Mouse (Mus musculus) ES-CJ7 (cell line): ENCODE measurements at regions not wholly inside any gene's neighbourhood (a gene's known extent, or its start where the extent isn't known, plus 50 kb on each side); places are given as distances from the start of the nearest gene placed in this dataset.

Experiments
- DNase-seq: peaks from one replicate; pipeline ENCODE4 v3.0.0; 2011; ENCODE audit warnings: low read depth, low spot score

DNA sequence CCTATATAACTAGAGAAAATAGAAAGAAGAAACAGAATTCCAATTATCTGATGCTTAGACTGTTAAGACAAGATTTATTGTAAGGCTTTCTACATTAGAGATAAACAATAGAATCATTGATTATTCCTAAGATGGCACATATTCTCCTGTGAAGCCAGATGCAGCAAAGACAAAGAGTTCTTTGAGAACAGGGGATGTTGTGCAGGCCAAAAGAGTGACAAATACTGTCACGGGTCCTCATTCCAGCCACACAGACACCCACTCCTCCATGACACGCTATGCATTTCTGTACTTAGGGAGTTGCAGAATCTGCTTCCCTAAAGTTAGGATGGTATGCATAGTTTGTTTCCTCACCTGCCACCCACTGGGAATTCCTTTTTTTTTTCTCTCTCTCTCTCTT, 245.2 kb downstream of the Sv2b start:
- DNase-seq, result no peak

DNA sequence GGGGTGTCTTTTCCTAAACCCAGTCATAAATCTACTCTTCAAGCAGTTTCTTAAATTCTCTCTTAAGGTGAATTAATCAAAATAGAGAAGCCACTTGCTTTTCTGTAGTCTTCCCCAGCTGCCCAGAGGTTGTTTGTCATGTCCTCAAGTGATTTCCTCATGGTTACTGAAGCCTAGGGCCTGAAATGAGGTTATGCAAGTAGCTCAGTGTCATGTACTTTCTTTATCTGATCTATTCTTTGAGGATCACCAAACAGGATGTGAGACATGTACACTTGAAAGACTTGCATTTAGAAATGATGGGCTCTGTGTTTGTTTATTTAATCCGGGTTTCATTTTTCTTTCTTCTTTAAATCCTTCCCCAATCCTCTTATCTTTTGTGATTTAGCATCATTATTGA, 258.8 kb downstream of the Sv2b start:
- DNase-seq, result no peak

DNA sequence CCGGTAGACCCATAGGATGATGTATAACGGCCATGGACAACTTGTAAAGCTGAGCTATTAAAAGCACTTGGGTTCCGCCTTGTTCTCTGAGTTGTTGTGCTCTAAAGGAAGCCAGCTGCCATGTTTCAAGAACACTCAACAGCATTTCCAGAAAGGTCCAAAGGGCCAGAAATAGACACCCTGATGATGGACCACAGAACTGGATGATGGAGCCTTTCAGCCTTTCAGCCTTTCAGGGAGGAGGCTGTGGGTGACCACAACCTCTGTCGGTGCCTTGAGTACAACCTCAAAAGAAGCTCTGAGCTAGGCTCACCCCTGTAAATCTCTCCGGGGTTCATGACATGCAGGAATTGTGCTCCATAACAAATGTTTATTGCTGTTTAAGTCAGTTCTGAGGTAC, 259.3 kb downstream of the Sv2b start:
- no peak for DNase-seq

DNA sequence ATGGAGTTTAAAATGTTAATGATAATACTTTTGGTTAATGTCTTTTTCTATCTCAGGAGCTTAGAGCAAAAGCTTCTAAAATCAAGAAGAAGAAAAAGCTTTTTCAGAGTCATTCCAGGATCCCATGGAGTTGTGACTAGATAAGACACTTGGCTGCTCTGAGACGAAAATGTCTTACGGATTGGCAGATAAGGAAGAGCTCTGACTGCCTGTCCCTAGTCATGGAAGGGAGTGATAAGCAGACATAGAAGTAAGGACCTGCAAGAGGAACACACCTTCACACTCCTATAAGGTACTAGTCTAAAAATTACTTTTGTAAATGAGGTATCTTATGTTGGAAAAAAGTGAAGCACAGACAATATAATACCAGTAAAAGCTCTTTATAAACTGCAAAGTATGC, 260.2 kb downstream of the Sv2b start:
- no peak for DNase-seq

DNA sequence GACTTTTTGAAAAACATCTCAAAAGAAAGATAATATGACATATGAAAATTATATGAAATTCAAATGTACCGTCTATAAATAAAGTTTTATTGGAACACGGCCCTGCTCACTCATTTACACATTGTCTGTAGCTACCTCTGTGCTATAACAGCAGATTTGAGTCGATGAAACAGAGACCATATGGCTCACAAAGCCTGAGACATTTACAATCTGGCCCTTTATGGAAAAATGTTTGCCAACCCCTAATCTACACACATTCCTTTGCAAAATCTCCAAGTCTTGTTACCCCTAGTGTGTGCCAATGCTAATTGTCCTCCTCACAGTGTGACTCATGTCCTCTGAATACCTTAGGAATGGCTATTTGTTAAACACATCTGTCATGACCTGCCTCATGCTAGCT, 261.2 kb downstream of the Sv2b start:
- DNase-seq, result no peak

DNA sequence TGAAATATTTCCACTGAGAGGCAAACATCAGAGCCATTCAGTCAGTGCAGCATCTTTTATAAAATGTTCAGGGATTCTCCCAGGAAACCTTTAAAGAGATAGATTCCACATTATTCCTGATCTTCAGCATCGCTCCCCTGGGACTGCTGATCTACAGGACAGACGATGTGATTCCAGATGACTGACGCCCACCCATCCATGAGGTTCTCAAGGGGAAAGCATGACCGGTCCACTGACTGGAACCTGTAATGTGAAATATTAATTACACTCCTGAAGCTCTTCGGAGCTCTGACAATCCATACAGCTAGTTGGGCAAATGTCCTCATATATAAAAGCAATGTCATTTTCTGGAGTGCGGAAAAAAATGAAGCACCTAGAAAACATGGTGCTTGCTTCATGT, 268.2 kb downstream of the Sv2b start:
- no peak for DNase-seq

DNA sequence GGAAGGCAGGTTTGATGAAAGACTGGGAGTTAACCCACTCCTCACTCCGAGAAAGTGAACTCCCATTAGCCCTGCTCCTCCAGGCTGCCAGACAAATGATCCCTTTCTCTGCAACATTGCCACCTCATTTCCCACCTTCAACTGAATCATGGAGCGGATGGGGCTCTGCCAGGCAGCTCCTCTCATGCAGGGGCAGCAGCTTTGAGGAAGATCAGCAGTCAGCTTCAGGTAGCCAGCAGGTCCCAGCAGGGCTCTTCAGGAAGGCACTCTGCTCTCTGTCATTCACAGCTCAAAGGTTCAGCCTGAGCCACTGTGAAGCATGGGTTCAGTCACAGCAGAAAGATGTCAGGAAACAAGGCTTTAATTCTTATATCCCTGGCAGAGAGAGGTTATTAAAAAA, 282.9 kb downstream of the Sv2b start:
- DNase-seq, result no peak

DNA sequence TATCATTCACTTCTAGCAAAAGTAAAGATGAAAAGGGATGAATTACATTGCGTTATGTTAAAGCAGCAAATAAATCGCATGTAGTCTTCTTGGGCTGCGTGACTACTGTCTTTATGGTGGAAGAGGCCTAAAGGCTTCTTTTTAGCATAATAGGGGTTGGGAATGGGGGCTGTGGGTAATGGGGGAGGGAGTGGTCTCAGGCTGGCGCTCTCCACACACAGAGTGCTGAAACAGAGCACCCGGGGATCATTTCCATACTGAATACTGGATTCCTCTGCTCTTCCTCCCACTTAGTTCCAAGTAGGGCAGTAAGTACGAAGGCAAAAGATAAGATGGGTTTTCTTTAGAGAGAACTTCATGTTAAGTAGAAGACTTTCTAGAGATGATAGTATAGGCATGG, 287.1 kb downstream of the Sv2b start:
- peak; percentile 11 for DNase-seq

DNA sequence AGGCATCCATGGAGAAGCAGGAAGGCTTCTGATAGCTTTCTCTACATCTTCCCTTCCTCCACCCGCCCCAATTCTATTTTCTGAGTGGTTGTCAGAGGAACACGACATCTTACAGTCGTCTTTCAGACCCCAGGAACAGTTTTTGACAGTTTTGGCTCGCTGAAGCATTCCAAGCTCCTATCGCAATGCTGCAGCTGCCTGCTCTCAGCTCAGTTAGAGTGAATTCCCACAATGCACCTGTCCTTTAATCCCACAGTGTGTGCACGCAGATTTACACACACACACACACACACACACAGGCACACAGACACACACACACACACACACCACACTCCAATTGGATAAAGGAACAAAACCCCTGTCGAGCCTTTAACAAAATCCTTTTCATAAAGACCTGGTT, 290.4 kb downstream of the Sv2b start:
- DNase-seq, result no peak

DNA sequence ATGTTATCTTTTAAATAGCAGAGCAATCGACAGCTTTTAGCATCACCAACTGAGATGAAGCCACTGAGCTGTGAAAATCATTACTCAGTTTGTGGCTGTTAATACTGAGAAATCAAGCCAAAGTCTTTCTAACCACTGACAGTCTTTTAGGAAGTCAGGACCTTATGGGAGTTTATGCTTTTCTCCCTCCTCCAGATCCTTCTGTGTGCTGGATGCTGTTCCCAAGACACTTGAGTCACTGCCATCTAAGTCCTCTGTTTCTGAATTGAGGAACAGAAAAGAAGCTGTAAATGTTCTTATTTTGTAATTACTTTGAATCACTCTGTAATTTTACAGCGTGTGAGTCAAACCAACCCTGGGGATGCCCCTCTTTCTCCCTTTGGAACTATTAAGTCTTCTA, 300.6 kb downstream of the Sv2b start:
- DNase-seq, result no peak

DNA sequence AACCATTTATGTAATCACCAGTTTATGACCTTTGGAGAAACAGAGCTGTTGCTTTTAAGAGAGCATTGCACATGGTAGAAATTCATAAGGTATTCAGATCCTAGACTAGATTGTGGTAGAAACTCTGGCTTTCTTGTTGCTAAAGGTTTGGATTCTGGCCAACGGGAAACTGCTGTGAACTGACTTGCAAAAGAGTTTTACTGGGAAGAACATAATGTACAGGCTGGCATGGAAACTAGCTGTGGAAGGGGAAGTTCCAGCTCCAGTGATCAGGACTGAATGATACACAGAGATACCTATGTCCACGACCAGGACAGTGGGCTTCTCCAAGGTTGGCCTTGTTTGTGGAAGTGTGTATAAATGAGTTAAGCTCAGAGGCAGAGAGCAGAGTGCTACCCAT, 318.9 kb downstream of the Sv2b start:
- no peak for DNase-seq

DNA sequence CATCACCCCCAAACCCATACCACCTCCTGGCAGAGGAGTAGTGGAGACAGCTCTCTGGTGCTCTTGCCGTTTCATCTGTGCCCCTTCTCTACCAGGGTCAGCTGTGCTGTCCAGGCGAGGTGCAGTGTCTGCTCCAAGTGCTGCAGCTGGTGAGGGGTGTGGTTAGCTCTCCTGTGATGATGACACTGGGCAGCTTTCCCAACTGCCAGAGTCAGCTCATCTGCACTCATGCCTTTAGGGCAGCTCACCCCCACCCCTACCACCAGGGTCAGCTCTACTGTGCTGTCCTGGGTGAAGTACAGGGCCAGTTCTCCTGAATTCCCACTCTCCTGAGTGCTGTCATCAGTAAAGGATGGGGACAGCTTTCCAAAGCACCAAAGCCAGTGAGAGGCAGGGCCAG, 329.6 kb downstream of the Sv2b start:
- no peak for DNase-seq

DNA sequence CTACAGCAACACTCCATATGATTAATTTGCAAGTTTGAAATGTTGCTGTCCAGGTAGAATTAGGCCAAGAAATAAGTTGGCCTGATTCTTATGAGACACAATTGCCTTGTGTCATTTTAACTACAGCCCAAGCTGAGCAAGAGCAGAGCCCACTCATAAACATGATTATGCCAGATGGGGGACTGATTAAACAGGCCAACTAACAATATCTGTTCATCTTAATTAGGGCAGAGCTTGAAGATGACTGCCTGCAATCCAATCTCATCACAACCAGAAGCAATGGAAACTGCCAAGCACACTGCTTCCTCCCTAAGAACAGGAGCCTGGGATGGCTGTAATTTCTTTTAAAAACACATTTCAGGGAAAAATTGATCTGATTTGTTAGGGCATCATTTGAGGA, 333.1 kb downstream of the Sv2b start:
- no peak for DNase-seq

DNA sequence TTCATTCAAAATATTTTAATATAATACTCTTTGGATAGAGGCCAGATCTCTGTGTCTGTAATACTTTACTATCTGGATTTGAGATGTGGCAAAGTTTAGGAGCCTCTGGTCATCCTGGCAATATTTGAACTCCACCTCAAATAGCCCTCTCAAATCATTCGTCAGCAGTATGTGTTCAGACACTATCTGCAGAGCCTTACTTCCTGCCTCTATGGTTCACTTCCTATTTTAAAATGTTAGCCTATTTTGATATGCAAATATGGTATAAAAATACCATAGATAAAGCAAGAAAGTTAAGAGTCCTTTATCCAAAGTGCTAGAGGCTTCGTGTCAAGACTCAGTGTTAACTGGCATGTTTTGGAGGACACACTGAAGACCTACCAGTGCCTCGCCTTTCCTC, 334.6 kb downstream of the Sv2b start:
- DNase-seq, result no peak

DNA sequence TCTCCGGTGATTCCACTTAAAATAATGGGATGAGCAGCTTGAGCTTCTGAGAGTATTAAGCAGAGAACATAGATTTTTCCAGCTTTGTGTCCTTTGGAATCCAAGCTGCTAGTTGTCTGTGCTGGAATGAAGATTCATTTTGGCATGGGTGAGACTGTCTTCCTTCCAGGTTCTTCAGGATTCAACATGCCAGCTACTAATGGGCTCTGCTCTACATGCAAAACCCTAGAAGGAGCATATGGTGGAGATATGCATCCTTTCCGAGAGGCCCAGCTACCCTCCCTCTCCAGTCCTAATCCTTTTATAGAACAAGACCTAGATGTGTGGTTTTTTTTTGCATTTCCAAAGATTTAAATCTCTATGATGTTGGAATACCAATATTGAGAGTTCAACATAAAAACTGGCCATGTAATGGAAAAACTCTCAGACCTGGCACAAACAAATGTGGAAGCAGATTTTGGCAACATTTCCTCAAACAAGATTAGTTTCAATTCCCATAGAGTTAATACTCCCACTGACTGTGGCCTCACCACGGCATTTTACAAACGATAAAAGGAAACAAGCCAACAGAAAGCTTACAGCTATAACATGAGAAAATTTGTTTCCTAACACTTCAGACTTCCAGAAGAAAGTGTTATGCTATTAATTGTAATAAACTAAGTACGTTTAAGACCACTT, 364.5 kb downstream of the Sv2b start:
- no peak for DNase-seq

DNA sequence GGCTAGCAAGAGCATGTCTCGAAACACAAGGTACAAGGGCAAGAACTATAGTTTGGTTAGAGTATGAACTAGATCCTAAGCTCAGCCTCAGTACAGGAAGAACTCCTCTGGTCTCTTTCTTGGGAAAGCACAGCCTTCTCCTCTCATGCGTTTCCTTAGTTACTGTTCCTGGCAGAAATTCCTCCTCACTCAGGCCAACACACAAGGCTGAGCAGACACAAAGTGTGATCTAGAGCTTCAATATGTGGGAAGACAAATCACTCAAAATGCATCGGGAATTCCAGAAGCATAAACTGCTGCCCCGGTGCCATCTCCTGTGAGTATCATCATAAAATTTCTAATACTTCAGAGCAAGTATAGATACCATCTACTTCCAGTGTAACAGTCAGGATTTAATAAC, 366.1 kb downstream of the Sv2b start:
- no peak for DNase-seq

DNA sequence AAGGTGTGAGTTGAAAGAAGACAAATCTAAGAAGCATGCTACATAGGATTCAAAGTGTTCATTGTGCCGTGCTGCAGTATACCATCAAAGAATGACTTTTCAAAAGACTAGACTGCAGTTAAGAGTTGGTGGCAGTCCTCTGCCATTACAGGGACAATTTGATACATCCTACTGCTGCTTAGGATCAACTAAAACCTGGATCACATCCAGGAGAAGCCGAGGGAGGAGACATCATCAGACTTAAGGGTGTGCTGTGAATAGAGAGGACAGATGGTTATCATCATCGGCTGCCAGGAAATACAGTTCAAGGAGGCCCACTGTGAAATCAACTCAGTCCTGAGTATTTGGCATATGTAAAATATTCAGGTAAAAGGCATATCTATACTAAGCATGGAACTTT, 366.9 kb downstream of the Sv2b start:
- DNase-seq, result no peak

DNA sequence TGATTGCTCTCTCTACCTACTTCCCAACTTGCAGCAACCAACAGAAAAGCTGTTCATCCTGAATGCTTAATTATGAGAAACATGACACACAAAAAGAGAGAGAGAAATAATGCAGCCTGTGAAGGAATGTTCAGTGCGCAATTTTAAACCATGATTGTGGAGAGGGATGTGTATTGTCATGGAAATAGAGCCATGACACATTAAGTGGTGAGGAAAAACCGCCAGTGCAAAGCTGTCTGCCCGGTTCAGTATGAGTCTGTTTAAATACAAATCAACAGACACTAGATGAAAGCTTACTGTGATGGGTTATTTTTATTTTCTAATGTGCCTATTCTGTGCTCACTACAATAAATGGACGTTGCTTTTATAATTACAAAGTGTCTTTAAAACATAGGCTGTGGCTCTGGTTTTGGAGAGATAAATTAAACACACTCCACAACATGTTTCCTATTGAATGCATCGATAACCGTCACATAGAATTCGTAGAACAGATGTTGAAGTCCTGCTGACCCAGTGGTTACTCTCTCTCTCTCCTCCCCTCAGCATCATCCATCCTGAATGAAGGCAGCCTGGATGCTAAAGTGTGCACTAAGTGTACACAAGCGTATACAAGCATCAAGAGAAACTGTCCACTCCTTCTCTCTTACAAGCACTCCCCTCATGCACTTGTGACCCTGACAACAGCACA, 374.7 kb upstream of the Slco3a1 start:
- no peak for DNase-seq

DNA sequence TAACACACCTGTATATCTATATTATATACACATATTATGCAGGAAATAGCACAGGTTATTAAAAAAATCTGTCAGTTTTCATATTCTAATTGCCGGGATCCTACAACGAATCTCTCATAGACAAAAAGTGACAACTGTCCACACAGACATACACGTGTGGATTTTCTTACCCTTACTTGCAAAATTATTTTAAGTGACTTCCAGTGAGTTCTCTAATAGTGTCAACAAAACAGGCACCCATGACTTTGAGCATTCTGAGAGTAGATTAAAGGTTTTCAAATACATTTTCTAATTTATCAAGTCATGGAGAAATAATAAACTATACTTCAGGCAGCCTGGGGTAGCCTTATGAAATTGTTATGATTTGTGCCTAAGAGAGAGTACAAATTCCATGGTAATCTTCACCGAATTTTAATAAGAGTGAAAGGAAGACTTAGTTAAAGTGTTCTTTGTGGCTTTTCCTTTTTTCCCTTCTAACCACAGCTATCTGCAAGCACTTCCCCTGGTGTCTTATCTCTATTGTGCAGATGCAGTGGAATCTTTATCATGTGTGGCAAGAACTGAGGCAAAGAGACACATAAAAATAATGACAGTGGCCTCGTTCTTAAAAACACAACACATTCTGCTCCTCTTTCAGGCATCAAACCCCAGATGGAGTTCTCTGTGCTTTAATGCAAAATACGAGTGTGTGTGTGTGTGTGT, 373.8 kb upstream of the Slco3a1 start:
- DNase-seq, result no peak

DNA sequence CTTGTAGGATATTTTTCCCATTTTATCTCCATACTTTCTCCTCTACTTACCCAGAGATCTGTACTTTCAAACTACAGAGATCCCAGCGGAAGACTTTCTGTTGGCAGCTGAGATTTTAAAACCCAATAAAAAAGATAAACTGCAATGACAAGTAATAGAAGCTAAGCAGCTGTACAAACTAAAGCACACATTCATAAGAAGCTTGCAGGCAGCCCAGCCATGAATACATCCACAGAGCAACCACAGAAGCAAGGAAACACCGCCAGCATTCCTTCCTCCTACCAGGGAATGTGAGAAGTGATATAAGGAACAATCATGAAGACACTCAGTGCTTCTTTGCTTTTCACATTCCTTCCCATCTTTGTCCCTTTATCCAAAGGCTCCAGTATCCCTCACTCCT, 372.1 kb upstream of the Slco3a1 start:
- no peak for DNase-seq

DNA sequence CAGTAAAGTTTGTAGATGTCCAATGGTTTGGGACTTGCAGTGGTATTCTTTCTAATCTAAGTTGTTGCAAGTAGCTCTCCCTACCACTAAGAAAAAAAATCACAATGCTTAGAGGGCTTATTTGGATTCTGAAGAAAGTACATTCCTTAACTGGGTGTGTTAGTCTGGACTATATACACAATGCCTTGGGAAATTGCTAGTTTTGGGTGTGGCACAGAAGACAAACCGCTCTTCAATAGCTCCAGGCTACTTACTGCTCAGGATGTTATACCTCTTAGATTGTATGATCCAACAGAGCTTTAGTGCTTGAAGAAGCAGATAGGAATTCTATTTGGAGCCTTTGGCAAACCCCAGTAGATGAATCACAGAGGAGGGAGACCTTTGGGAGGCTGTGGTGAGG, 369.6 kb upstream of the Slco3a1 start:
- DNase-seq, result peak; percentile 53

DNA sequence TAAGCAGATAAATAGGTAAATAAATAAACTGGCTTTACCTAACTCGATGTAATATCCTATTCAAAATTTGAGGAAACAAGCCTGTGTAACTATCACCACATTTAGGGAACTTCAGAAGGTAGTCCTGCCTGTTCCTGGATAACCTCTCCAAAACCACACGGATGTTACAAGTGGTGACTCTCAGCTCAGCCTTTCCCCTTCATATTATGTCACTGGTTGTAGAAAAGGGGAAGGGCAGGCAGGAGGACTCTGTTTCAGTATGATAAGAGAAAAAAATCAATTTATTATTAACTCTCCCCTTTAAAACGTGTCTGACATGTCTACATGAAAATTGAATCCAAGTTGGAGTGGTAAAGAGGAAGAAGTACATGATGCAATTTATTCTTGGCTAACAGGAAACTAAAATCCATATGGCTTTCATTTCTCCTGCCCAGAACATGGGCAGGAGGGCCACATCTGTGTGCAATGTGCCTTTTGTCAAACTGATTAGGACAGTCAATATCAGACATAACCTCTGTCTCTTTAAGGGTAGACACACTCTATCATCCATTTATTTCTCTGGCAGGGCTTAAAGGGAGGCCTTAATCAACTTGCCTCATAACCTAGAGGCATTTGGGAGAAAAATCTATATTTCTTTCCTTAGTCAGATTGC, 353.9 kb upstream of the Slco3a1 start:
- no peak for DNase-seq

DNA sequence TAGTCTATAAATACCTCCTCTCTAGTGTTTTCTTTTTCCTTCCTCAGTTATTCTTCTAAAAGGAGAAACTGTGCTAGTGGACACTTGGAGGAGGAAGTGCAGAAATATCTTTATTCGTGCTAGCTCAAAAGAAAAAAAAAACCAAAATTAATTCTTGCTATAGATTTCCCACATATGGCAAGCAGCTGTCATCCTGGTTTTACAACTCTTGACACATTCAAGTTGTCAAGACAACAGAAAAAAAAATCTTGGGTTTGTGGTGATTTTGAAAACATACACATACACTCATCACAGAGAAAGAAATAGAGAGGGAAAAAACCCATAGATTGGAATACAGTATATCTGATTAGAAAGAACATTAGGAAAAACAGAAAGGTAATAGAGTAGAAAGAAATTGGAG, 352.8 kb upstream of the Slco3a1 start:
- no peak for DNase-seq
